Mouse (Mus musculus): ENCODE data around the gene Ptpn7.
A peak's percentile ranks its signal among the peaks of the same experiment; 100 is the strongest.

Gene Ptpn7

DNA sequence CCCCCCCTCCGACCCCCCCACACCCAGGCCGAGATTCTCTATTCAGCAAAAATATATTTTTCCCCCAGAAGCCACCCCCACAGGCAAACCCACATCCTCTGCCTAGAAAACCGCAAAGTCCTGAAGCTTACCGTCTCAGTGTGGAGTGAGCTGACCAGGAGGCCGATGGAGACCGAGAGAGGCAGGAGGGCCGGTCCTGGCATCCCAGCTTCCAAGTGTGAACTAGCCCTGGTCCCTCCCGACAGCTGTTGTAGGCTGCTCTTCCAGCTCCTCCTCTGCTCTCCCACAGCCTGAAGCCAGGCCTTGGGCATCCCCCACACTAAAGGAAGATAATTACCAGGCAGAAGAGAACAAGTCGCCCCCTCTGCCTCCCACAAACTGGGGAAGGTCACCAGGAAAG, 3.5 kb upstream of the Ptpn7 start:
- DNase-seq (ENCODE audit: low spot score in 2 of 2) = no peak

DNA sequence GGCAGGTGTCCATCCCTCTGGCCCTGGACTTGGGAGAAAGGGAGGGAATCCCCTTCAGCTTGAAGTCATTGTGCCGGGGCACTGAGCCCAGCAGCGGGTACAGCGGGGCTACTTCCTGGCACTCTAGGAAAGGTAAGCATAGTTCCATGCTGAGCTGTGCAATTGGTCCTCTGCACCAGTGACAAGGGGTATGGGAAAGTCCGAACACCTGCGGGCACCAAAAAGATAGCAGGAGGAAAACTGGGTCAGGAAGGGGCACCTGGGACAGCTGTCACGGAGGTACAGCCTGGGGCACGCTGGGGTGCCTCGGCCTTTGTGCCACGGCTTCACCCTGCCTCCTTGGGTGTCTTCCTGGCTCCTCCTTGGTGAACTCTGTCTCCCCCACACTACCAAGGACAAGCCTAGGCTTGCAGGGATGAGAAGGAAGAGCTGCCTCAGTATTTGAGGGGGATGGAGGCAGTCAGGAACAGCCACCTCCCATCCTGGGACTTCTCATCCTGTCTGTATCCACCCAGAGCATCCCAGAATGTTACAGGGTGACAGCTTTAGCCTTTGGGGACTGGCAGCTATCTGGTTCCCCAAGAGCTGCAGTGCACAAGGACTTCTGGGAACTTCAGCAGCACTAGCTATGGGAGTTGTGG, 2.8 kb upstream of the Ptpn7 start:
- DNase-seq (ENCODE audit: low spot score in 2 of 2) = no peak

DNA sequence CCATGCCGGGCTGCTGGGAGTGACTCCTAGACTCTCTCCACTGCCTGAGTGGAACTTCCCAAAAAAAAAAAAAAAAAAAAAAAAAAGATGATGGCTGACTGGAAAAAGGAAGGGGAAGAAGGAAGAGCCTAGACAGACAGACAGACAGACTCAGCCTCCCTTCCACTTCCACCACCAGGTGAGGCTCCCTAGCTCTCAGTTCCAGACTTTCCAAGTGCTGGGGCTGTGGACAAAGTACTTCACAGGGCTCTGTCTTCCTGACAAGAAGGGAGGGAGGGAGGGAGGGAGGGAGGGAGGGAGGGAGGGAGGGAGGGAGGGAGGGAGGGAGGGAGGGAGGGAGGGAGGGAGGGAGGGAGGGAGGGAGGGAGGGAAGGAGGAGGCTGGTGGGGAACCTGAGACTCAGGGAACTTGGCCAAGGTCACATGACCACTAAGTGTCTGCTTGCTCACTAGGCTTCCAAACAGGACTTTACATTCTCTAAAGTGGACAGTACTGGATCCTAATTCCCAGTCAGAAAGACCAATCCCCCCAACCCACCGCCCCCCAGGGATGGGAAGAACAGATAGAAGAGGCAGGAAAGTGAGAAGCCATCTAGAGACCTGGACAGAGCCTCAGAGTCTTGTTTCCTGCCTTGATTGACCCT, 2.0 kb upstream of the Ptpn7 start:
- DNase-seq (ENCODE audit: low spot score in 2 of 2) = no peak

DNA sequence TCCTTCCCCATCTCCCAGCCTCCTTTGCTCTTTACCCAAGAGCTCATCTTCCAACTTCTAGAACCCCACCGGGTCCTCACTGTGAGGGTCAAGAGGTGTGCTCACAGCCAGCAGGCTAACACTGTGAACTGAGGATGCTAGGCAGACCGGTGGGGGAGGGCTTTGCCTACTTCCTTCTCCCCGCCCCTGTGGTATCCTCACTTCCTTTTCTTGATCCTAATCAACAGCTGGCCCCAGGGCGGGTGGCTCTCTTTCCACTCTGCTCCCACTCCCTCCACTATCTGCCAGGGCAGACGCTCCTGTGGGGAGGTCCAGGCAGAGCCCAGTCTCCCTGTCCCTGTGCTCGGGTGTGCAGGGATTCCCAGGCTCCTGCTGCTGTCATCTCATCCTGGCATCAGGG, 1.5 kb upstream of the Ptpn7 start:
- DNase-seq (ENCODE audit: low spot score in 2 of 2) = peak; percentile 43 to 67

DNA sequence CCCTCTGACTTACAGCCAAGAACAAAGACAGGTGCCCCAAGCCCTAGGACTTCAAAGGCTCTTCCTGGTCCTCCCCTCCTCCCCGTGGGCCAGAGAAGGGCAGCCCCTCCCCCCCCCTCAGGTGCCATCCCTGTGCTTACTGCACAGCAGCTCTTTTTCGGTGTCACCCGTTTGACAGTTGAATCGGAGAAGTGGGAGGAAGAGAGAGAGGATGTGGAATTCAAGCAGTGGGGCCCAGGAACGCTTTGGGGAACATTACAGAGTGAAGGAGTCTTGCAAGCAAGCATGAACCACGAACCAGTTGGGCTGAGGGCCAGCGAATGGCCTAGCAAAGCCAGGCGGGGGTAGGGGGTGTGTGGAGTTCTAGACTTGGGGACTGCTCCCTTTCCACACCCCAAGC, 940 bp upstream of the Ptpn7 start:
- peak; percentile 39 to 43 for DNase-seq (ENCODE audit: low spot score in 2 of 2)

DNA sequence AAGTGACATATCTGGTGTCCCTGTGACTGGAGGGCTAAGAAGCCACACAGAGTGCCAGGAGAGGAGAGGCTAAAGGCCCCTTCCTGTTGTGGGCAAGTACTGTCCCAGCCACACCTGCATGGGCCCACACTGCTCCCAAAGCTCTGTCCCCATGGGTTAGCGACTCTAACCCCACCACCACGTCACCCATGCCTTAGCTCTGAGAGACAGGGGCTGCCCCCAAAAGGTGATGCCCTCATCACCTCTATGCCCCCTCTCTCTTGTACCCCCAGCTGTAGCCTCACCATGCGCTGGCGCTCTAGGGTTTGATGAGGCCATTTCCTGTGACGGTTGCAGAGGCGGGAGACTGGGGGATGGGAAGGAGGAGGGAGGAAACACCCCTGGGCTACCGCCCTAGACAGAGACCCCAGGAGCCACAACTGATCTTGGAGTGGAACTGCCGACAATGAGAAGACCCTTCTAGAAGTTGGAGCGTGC, 431 bp downstream of the Ptpn7 start:
- DNase-seq (ENCODE audit: low spot score in 2 of 2) = peak; percentile 58 to 62

DNA sequence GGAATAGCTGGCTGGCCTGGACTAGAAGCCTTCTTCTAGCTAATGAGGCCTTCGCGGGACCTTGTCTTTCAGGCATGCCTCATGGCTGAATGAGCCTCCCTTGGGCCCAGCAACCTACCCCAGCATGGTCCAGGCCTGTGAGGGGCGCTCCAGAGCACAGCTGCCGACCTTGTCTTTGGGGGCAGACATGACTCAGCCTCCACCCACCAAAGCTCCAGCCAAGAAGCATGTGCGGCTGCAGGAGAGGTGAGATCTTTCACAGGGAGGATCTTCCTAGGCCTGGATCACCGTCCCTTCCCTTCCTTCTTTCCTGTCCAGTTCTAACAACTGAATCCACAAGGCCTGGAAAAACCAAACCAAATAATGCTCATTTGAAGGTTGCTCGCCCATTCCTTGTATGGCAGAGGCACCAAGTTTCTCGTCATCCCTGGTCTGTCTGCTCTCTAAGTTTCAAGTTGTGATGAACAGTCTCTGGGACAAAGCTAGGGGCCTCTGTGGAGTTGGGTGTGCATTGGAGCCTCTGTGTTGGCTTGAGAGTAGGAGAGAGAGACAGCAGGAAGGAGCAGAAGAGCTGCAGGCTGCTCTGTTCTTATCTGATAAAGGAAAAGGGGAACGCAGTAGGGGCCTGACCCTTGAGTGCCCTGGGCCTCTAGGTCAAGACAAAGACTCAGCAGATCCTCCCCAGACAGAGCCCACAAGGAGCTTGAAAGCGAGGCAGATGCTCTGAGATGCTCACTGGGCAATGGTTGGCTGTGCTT, 1.4 kb downstream of the Ptpn7 start:
- peak; percentile 41 to 55 for DNase-seq (ENCODE audit: low spot score in 2 of 2)

DNA sequence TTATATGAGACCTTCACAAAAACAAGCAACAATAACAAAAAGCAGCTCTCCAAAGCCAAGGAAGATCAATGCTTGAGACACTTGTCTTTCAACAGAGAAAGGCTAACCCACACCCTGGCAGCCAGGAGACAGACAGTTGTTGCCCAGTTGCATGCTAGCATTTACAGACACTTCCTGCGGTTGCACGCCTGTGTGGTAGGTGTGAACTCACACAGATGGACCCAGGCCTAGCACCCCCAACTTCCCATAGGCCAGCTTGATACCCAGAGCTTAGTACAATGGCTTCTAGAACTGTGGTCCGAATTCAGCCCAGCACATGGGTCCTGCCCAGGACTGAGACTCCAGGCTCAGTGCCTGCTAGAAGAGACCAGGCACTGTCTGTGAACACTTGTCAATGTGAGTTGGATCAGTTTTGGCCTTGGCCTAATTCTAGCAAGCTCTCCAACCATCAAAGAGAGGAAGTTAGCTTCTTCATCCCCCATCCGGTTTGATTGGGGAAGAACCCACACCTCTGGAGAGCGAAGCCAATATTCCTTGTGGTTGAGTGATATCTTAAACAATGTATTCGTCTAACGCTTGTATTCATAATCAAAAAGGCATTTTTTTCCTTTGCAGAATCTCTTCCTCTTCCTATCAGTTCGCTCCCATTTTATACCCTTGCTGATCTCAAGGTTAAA, 2.7 kb downstream of the Ptpn7 start:
- DNase-seq (ENCODE audit: low spot score in 2 of 2) = no peak

DNA sequence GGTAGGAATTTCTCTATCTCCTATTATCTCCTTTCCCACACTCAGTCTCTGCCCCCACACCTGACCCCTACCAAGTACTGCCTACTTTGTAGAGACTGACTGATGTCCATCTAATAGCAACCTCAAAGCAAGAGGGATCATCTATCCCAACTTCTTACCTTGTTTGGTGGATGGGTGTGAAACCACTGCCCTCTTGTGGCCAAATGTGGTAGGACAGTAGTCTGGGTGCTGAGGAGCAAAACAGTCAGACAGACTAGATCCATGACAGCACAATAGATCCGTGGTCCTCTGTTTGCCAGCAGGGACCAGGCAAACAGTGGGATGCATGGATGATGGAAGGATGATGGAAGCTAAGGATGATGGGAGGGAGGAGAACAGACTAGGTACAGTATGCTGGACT, 4.0 kb downstream of the Ptpn7 start:
- peak; percentile 66 to 82 for DNase-seq (ENCODE audit: low spot score in 2 of 2)

DNA sequence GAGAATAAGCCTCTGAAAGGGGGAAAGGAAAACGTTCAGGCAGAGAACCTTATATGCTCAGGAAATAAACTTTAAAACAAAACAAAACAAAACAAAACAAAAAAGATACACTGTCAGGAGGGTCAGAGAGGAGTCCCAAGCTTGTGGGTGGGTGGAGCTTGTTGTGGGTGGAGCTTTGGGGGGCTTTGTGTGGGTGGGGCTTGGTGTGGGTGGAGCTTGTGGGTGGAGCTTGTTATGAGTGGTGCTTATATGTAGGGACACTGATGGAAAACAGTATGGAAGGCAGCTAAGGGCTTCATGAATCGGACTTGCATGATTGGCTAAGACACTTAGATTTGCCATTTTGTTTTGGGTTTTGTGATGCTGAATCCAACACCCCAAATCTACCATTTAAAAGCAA, 7.4 kb downstream of the Ptpn7 start:
- DNase-seq (ENCODE audit: low spot score in 2 of 2) = peak in 1 of 2 experiments; percentile 37

DNA sequence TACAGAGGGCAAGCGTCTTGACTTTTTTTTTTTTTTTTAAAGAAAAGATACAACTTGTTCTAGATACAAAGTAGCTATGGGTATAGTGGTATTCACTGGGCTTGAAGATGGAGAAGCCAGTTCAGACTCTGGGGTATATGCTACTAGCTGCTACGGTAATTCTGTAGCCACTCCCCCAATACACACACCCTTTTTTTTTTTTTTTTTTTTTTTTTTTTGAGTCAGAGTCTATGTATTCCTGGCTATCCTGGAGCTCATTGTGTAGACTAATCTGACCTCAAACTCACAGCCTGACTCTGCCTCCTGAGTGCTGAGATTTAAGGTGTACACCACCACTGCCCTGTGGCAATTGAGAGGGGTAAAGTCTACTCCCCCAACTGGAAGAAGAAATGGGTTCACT, 10.0 kb downstream of the Ptpn7 start:
- DNase-seq (ENCODE audit: low spot score in 2 of 2) = no peak

DNA sequence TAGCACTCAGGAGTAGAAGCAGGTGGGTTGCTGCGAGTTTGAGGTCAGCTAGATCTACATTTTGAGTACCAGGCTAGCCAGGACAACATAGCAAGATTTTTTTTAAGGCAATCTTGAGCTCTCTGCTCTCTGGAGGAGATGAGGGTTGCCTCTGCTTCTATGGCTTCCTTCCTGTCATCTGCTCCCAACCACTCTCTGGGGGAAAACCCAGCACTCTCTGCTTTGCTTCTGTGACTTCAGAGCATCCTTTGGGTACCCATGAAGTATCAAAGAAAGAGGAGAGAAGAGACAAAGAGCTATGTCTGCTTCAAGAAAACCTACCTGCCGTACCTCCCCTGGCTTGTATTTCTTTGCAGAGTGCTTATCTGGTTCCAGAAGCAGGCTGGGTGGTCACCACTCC, 11.4 kb downstream of the Ptpn7 start:
- DNase-seq (ENCODE audit: low spot score in 2 of 2) = no peak

DNA sequence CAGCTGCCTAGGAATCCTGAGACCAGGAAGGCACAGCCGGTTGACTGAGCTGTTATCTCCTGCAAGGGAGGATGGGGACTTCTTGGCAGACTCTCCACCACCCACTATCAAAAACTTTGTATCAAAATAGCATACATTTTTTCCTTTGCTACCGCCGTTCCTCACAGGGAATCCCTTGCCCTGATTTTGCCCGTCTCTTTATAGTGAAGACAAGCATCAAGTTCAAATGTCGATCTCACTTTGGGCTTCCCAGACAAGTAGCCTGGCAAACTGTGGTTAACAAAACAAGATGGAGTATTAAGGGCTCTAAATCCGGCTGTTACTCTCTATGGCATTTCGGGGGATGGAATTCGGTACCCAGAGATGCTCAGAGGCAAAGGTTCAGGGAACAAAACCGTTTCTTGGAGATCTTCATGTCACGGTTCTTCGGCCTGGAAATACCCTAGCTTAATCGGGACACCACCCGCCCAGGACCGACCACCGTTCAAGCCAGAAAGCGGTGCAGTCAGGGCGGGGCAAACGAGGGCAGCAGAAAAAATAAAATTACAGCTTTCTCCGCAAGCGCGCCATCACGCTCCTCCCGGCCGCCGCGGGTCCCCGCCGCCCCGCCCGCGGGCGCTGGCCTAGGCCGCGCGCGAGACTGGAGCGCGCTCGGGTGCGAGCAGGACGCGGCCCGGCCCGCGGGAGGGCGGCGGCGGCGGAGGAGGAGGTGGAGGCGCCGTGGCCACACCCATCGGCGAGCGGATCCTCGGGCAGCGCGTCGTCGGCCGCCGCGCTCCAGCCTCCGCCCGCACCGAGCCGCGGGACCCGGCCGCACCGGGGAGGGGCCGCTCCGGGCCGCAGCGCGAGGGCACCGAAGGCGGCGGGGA, 13.8 kb downstream of the Ptpn7 start, which contains the start of gene Arl8a:
Gene Arl8a, plus strand, starts transcription at position 748 of the 869 bp plus-strand sequence.
- peak; percentile 81 to 91 for DNase-seq (ENCODE audit: low spot score in 2 of 2)

DNA sequence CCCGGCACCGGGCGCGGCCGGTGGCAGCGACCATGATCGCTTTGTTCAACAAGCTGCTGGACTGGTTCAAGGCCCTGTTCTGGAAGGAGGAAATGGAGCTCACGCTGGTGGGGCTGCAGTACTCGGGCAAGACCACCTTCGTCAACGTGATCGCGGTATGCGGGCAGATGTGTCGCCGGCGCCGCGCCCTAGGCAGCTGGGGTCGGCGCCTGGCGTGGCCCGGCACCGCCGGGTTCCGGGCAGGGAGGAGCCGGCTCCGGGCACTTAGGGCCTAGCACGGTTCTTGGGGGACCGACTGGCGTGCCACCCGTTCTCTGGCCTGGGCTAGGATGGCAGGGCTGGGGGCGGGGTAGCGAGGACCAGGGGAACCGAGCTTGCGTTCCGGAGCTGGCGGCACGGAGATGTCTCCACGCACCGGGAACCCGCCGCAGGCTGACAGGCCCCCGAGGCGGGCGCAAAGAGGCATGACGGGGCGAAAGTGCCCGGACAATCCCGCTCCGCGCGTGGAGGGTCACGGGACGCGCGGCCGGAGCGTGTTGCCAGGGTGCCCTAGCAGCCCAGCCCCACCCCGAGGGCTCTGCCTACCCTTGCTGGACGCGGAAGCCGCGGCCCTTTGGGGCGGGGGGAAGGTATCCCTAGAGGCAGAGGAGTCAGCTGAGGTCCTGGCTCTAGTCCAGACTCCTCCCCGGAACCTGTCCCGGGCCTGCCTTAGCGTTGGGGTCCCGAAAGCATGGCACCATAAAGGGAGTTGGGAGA, 14.6 kb downstream of the Ptpn7 start:
- DNase-seq (ENCODE audit: low spot score in 2 of 2) = peak; percentile 76 to 82

DNA sequence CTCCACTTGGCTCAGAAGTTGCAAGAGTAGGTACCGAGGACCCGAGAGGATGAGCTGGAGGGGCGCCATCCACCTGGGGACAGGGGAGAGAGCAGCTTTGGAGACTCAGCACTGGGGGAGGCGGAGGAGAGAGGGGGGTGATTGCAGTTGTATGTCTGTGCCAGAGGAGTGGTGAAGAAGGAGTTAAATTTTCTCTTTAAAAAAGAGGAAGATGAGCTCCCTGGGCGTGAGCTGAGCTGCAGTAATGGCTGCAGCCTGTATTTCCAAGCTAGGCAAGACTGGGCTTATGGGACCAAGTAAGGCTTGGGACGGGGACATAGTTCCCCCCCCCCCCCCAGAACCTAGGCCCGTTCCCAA, 15.2 kb downstream of the Ptpn7 start:
- DNase-seq (ENCODE audit: low spot score in 2 of 2) = no peak

DNA sequence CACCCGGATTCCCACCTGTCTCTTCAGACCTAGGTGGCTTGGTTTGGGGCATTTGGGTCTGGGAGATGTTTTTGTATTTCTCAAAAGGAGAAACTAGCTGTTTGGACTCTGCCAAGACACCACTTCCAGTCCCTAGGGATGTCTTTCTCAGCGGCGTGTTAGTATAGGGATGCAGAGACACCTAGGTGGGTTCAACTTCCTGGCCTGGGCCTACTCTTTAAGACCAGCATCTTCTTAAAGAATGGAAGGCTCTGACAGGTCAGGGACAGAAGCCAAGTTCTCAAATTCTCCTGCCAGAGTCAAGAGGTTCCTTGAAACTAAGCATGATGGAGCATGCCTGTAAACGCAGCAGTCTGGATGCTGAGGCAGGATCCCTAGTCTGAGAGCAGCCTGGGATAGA, 16.0 kb downstream of the Ptpn7 start:
- no peak for DNase-seq (ENCODE audit: low spot score in 2 of 2)

DNA sequence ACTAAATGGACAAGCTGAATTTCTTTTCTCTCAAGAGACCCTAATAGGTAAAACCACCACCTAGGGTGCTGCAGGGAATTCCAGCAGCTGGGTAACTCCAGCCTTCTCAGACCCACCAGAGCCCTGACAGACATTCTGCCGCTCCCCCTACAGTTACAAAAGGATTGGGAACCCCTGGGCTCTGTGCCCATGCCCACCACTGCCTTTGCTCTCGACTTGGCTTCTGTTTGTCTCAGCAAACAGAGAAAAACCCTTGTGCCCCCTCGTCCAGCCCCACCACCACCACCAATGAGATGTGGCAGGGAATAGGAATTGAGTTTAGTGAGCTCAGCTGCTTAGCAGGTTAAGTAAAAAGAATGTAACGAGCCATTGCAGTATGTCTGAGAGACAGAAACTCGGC, 16.5 kb downstream of the Ptpn7 start:
- DNase-seq (ENCODE audit: low spot score in 2 of 2) = peak in 1 of 2 experiments; percentile 14

DNA sequence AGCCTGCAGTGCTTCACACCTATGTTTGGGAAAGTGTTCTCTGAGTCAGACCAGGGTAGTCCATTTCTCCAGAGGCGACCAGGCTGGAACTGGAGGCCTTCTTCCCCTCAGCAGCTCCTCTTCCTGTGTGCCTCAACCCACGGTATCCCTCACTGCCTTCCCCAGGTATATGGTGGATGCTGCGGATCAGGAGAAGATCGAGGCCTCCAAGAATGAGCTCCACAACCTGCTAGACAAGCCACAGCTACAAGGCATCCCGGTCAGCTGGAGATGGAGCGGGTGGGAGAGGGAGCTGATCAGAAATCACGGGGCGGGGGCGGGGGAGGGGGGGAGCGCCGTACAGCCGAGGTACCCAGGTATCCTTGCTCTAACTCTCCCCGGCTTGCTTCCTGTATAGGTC, 21.5 kb downstream of the Ptpn7 start:
- no peak for DNase-seq (ENCODE audit: low spot score in 2 of 2)

DNA sequence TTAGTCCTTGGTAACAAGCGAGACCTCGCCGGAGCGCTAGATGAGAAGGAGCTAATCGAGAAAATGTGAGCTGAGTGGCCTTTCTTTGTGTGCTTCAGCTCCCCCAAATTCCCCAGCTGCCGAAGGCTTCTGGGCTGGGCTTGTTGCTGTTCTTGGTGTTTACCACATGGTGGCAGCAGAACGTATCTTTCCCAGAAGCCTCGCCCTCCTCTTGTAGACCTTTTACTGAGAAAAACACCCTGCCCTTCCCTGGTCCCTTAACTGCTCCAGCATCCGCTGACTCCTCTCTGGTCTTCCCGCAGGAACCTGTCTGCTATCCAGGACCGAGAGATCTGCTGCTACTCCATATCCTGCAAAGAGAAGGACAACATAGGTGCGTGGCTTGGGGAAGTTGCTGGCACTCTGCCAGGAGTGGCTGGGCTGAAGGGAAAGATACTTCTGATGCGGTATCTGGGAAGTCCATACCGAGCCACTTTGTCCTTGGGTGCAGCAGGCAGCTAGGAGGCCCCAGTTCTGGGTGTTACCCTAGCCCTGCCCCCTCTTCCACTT, 22.0 kb downstream of the Ptpn7 start:
- peak; percentile 78 for DNase-seq (ENCODE audit: low spot score in 2 of 2)

DNA sequence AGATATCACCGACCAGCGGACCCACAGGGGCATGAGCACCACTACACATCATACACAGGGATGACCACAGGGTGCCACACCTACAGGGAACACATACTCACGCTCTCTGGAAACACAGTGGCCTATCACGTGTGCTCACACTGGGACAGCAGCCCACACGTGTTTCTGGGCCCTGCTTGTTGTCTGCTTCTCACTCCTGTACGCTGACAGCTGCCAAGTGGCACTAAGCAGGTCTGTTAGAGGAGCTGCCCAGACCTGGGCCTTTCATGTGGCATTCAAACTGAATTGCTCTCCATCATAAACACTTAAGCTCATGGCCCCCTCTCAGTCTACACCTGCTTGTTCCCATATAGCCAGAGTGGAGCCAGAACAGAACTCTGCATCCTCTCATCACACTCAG, 23.8 kb downstream of the Ptpn7 start:
- DNase-seq (ENCODE audit: low spot score in 2 of 2) = no peak
